Mouse (Mus musculus) CD4-positive, CD25-positive, alpha-beta regulatory T cell, adult 9 weeks (primary cell): ENCODE data around the gene Trim21. TPM values are rescaled to one million over a fixed set of nuclear protein-coding genes. Genes with fewer than 3 reads are reported as not detected.

ENCODE experiments used
- polyA plus RNA-seq: library from polyadenylated mRNA; unstranded; fragments of 100-300 nt; shearing (Covaris generic); gene quantifications from one replicate; pipeline ENCODE4 v1.2.1, GENCODE M21; 2017

The Trim21 gene
- 107 TPM for polyA plus RNA-seq

GRCm38 (mm10) chr7:102564999-102565997 lies at the start of gene Trim21:
Gene Trim21, minus strand, starts transcription at chr7:102565486.

GRCm38 (mm10) chr7:102597378-102598031 lies 32.2 kb upstream of the Trim21 start, which contains the start of gene Olfr552:
Gene Olfr552, plus strand, starts transcription at chr7:102597770.

GRCm38 (mm10) chr7:102591786-102592185 lies 26.5 kb upstream of the Trim21 start, which contains the start of gene Olfr551:
Gene Olfr551, minus strand, starts transcription at chr7:102591886.

GRCm38 (mm10) chr7:102571142-102571541 lies 5.9 kb upstream of the Trim21 start, which contains the start of gene Olfr550:
Gene Olfr550, plus strand, starts transcription at chr7:102571442.

GRCm38 (mm10) chr7:102549570-102549969 lies 15.7 kb downstream of the Trim21 start, which contains the start of gene Olfr549:
Gene Olfr549, plus strand, starts transcription at chr7:102549870.

GRCm38 (mm10) chr7:102540596-102540995 lies 24.7 kb downstream of the Trim21 start, which contains the start of gene Olfr548-ps1:
Gene Olfr548-ps1, plus strand, starts transcription at chr7:102540896.

GRCm38 (mm10) chr7:102534449-102534848 lies 30.8 kb downstream of the Trim21 start, which contains the start of gene Olfr547:
Gene Olfr547, plus strand, starts transcription at chr7:102534749.

Other genes with a start within 250 kb of the Trim21 start
- 42.2 TPM for gene Rrm1, start 123.8 kb downstream of the Trim21 start, polyA plus RNA-seq
- gene Olfr543, start 83.8 kb downstream of the Trim21 start, polyA plus RNA-seq: not detected
- 0.09 TPM for gene Olfr544, start 77.2 kb downstream of the Trim21 start, polyA plus RNA-seq
- not detected for gene Olfr545, start 65.9 kb downstream of the Trim21 start, polyA plus RNA-seq
- not detected for gene Olfr547, start 30.7 kb downstream of the Trim21 start, polyA plus RNA-seq
- gene Olfr548-ps1, start 24.6 kb downstream of the Trim21 start, polyA plus RNA-seq: not detected
- not detected for gene Olfr549, start 15.6 kb downstream of the Trim21 start, polyA plus RNA-seq
- gene Olfr550, start 6.0 kb upstream of the Trim21 start, polyA plus RNA-seq: not detected
- not detected for gene Olfr551, start 26.4 kb upstream of the Trim21 start, polyA plus RNA-seq
- not detected for gene Olfr552, start 32.3 kb upstream of the Trim21 start, polyA plus RNA-seq
- gene Olfr553, start 52.7 kb upstream of the Trim21 start, polyA plus RNA-seq: not detected
- gene Olfr554, start 72.9 kb upstream of the Trim21 start, polyA plus RNA-seq: not detected
- gene Olfr555, start 93.3 kb upstream of the Trim21 start, polyA plus RNA-seq: not detected
- 0.10 TPM for gene Olfr556, start 99.4 kb upstream of the Trim21 start, polyA plus RNA-seq
- 14.5 TPM for gene Trim68, start 121.8 kb upstream of the Trim21 start, polyA plus RNA-seq
- not detected for gene Olfr557, start 130.4 kb upstream of the Trim21 start, polyA plus RNA-seq
- not detected for gene Olfr558, start 136.7 kb upstream of the Trim21 start, polyA plus RNA-seq
- gene Olfr33, start 153.6 kb upstream of the Trim21 start, polyA plus RNA-seq: not detected
- not detected for gene Olfr559, start 162.0 kb upstream of the Trim21 start, polyA plus RNA-seq
- not detected for gene Olfr560, start 193.9 kb upstream of the Trim21 start, polyA plus RNA-seq
- gene Olfr78, start 194.0 kb upstream of the Trim21 start, polyA plus RNA-seq: not detected
- gene Olfr561, start 205.7 kb upstream of the Trim21 start, polyA plus RNA-seq: not detected
- gene Olfr564, start 238.0 kb upstream of the Trim21 start, polyA plus RNA-seq: not detected